Mouse (Mus musculus): Measurements from ENCODE around the gene Pip5k1c.

The Pip5k1c gene

GRCm38 (mm10) chr10:81323791-81324530 lies 31.2 kb downstream of the Pip5k1c start:
- no peak for DNase-seq (ENCODE audit: low read depth)

GRCm38 (mm10) chr10:81325176-81325575 lies 32.4 kb downstream of the Pip5k1c start:
- DNase-seq (ENCODE audit: low read depth), result no peak

- DNase-seq (ENCODE audit: low read depth), result no peak
Observed at GRCm38 (mm10) chr10:81325781-81326180, 33.0 kb downstream of the Pip5k1c start.

- no peak for DNase-seq (ENCODE audit: low read depth)
Observed at GRCm38 (mm10) chr10:81326858-81327257, 34.1 kb downstream of the Pip5k1c start.

GRCm38 (mm10) chr10:81327959-81328358 lies 35.2 kb downstream of the Pip5k1c start:
- no peak for DNase-seq (ENCODE audit: low read depth)

GRCm38 (mm10) chr10:81328386-81328785 lies 35.6 kb downstream of the Pip5k1c start, which contains the start of gene Tbxa2r:
Gene Tbxa2r, plus strand, starts transcription at chr10:81328731.
- peak; percentile 64 for DNase-seq (ENCODE audit: low read depth)

- DNase-seq (ENCODE audit: low read depth), result peak; percentile 66
Observed at GRCm38 (mm10) chr10:81329194-81329975, 36.6 kb downstream of the Pip5k1c start.

- DNase-seq (ENCODE audit: low read depth), result no peak
Observed at GRCm38 (mm10) chr10:81330007-81330406, 37.2 kb downstream of the Pip5k1c start.

GRCm38 (mm10) chr10:81332277-81332676 lies 39.5 kb downstream of the Pip5k1c start:
- no peak for DNase-seq (ENCODE audit: low read depth)

- no peak for DNase-seq (ENCODE audit: low read depth)
Observed at GRCm38 (mm10) chr10:81334324-81334723, 41.6 kb downstream of the Pip5k1c start.

- no peak for DNase-seq (ENCODE audit: low read depth)
Observed at GRCm38 (mm10) chr10:81335393-81336340, 42.9 kb downstream of the Pip5k1c start.

GRCm38 (mm10) chr10:81336558-81336957 lies 43.8 kb downstream of the Pip5k1c start:
- no peak for DNase-seq (ENCODE audit: low read depth)

GRCm38 (mm10) chr10:81340551-81341332 lies 48.0 kb downstream of the Pip5k1c start:
- DNase-seq (ENCODE audit: low read depth), result no peak

GRCm38 (mm10) chr10:81341333-81341949 lies 48.7 kb downstream of the Pip5k1c start:
- DNase-seq (ENCODE audit: low read depth), result peak; percentile 85

- DNase-seq (ENCODE audit: low read depth), result no peak
Observed at GRCm38 (mm10) chr10:81342686-81343505, 50.1 kb downstream of the Pip5k1c start, which contains the start of gene Gipc3. Gene Gipc3, minus strand, starts transcription at chr10:81343266.

- peak; percentile 66 for DNase-seq (ENCODE audit: low read depth)
Observed at GRCm38 (mm10) chr10:81344421-81345161, 51.8 kb downstream of the Pip5k1c start.

- no peak for DNase-seq (ENCODE audit: low read depth)
Observed at GRCm38 (mm10) chr10:81345162-81345534, 52.4 kb downstream of the Pip5k1c start.

GRCm38 (mm10) chr10:81346453-81347067 lies 53.8 kb downstream of the Pip5k1c start:
- peak; percentile 50 for DNase-seq (ENCODE audit: low read depth)

- peak; percentile 47 for DNase-seq (ENCODE audit: low read depth)
Observed at GRCm38 (mm10) chr10:81349146-81349545, 56.4 kb downstream of the Pip5k1c start.
